Mouse (Mus musculus) limb, embryonic 12.5 days (tissue): ENCODE measurements around the gene G3bp2. TPM values are rescaled to one million over a fixed set of nuclear protein-coding genes. Genes with fewer than 3 reads are reported as not detected.

Source experiments
- ATAC-seq: fragments of 200-750 bp; cut with Nextera tagmentation; 2 replicates; pipeline ENCODE4 v1.8.0; 2017; ENCODE audit warnings: low read depth, moderate TSS enrichment; ENCODE audit not compliant: insufficient number of reproducible peaks, insufficient read depth, low FRiP score, low TSS enrichment
- H3K27ac ChIP-seq: fragments of 300-500 bp; sonication (generic); 2 replicates; pipeline ENCODE4 v1.5.1; 2016; ENCODE audit warnings: mild to moderate bottlenecking, moderate library complexity
- H3K27me3 ChIP-seq: fragments of 300-500 bp; sonication (generic); 2 replicates; pipeline ENCODE4 v1.6.1; 2016; ENCODE audit warnings: mild to moderate bottlenecking, moderate library complexity
- H3K36me3 ChIP-seq: fragments of 300-500 bp; sonication (generic); 2 replicates; pipeline ENCODE4 v1.6.1; 2016; ENCODE audit warnings: mild to moderate bottlenecking, moderate library complexity
- H3K4me1 ChIP-seq: fragments of 300-500 bp; sonication (generic); replicated peaks from 2 replicates; pipeline ENCODE4 v1.6.1; 2016
- H3K4me2 ChIP-seq: fragments of 300-500 bp; sonication (generic); 2 replicates; pipeline ENCODE4 v1.6.1; 2016; ENCODE audit warnings: mild to moderate bottlenecking, moderate library complexity
- H3K4me3 ChIP-seq: fragments of 300-500 bp; sonication (generic); replicated peaks from 2 replicates; pipeline ENCODE4 v1.5.1; 2016; ENCODE audit warnings: mild to moderate bottlenecking
- H3K9ac ChIP-seq: fragments of 300-500 bp; sonication (generic); replicated peaks from 2 replicates; pipeline ENCODE4 v1.6.1; 2016; ENCODE audit warnings: mild to moderate bottlenecking, moderate library complexity
- H3K9me3 ChIP-seq: fragments of 300-500 bp; sonication (generic); 2 replicates; pipeline ENCODE4 v1.6.1; 2016; ENCODE audit warnings: mild to moderate bottlenecking, moderate library complexity
- WGBS: fragments of 180-500 bp; shearing (Covaris S2); methylation state at CpG from one replicate; pipeline ENCODE4 v1.1.7; 2016; 5-methylcytosine and 5-hydroxymethylcytosine counted together
- polyA plus RNA-seq: library from polyadenylated mRNA; unstranded; fragments of >200 nt; fragmentation: Nextera tagmentation; extraction: Ambion mirVana; gene quantifications from 2 replicates; pipeline ENCODE4 v1.2.1, GENCODE M21; 2016

Gene G3bp2
- polyA plus RNA-seq, 1 experiment from 2014 or later: 226 TPM

DNA sequence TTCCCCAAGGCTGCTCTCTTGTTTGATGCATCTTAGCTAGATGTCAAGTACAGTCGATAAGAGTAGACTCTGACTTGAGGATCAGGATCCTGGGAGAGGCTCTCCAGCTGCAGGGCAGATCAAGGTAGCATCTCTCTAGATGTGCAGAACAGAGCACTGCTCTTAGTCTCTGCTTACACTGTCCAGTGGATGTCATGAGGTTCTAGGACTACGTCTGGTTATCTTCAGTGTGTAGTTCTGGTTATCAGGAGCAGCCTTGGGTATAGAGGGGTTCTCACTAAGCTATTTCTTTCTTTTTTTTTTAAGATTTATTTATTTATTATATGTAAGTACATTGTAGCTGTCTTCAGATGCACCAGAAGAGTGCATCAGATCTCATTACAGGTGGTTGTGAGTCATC, 31.4 kb upstream of the G3bp2 start:
- Histone ChIP-seq H3K9me3 (no peaks in the 10 kb centered on the region), H3K4me1 (peaks cover 10% of the 10 kb centered on the region), H3K27ac (no peak overlapping the region), H3K4me3 (no peak overlapping the region), H3K4me2 (no peak overlapping the region), H3K27me3 (peaks cover 9% of the 10 kb centered on the region), H3K9ac (no peak overlapping the region), H3K36me3 (no peaks in the 10 kb centered on the region)
- ATAC-seq: no peak
- WGBS: 93% methylated on average over 2 of the region's 2 CpGs

GRCm38 (mm10) chr5:92114223-92114622, 30.7 kb upstream of the G3bp2 start:
- no peak overlapping the region for H3K4me3 ChIP-seq
- peaks cover 9% of the 10 kb centered on the region for H3K27me3 ChIP-seq
- peaks cover 10% of the 10 kb centered on the region for H3K4me1 ChIP-seq
- no peak; the same call in 1 of the 2 replicates for ATAC-seq
- no peak overlapping the region for H3K9ac ChIP-seq
- WGBS: 85% methylated on average over 6 of the region's 6 CpGs
- H3K9me3 ChIP-seq: no peaks in the 10 kb centered on the region
- no peak overlapping the region for H3K4me2 ChIP-seq
- no peaks in the 10 kb centered on the region for H3K36me3 ChIP-seq
- H3K27ac ChIP-seq: no peak overlapping the region

- H3K27ac ChIP-seq: no peak overlapping the region
- no peak overlapping the region for H3K4me3 ChIP-seq
- H3K27me3 ChIP-seq: peaks cover 9% of the 10 kb centered on the region
- no peak overlapping the region for H3K4me2 ChIP-seq
- 83% methylated on average over 7 of the region's 7 CpGs for WGBS
- peaks cover 10% of the 10 kb centered on the region for H3K4me1 ChIP-seq
- no peak for ATAC-seq
- H3K9me3 ChIP-seq: no peaks in the 10 kb centered on the region
- no peak overlapping the region for H3K9ac ChIP-seq
- H3K36me3 ChIP-seq: no peaks in the 10 kb centered on the region
Measured at GRCm38 (mm10) chr5:92113484-92113883, 30.0 kb upstream of the G3bp2 start.

GRCm38 (mm10) chr5:92112585-92112984, 29.1 kb upstream of the G3bp2 start:
- Histone ChIP-seq H3K27me3 (peaks cover 9% of the 10 kb centered on the region), H3K4me2 (peak overlapping the region; percentile 47), H3K9me3 (no peaks in the 10 kb centered on the region), H3K4me3 (peak overlapping the region; percentile 15), H3K27ac (no peak overlapping the region), H3K4me1 (peaks cover 10% of the 10 kb centered on the region), H3K9ac (peak overlapping the region; percentile 34), H3K36me3 (no peaks in the 10 kb centered on the region)
- WGBS: 4% methylated on average over 10 of the region's 10 CpGs
- no peak for ATAC-seq

DNA sequence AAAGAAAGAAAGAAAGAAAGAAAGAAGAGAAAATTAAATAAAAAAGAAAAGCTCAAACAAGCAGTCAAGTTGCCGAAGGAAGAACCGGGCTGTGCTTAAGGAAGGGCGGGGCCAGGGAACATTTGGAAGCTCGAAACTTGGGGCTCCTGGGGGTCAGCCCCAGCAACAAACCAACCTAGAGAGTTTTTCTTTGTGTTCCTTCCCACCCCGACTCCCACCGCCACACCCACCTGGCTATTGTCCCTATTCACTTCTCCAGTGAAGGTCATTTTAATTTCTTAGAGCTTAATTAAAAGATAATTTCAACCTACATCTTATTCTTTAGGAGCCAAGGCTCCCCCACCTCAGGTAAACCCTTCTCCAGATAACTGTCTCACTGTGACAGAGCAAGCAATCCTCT, 28.7 kb upstream of the G3bp2 start:
- Histone ChIP-seq H3K4me2 (peak overlapping the region; percentile 47), H3K4me3 (no peak overlapping the region), H3K9me3 (no peaks in the 10 kb centered on the region), H3K36me3 (no peaks in the 10 kb centered on the region), H3K4me1 (peaks cover 10% of the 10 kb centered on the region), H3K27ac (no peak overlapping the region), H3K9ac (no peak overlapping the region; the same call in 1 of the 2 replicates), H3K27me3 (peaks cover 9% of the 10 kb centered on the region)
- 8% methylated on average over 6 of the region's 6 CpGs for WGBS
- ATAC-seq: no peak

GRCm38 (mm10) chr5:92110818-92111355, 27.4 kb upstream of the G3bp2 start:
- 90% methylated on average over 5 of the region's 5 CpGs for WGBS
- H3K4me2 ChIP-seq: no peak overlapping the region
- peaks cover 9% of the 10 kb centered on the region for H3K27me3 ChIP-seq
- H3K27ac ChIP-seq: no peak overlapping the region
- no peak overlapping the region for H3K9ac ChIP-seq
- H3K4me1 ChIP-seq: peaks cover 17% of the 10 kb centered on the region
- no peaks in the 10 kb centered on the region for H3K9me3 ChIP-seq
- H3K4me3 ChIP-seq: no peak overlapping the region
- no peak for ATAC-seq
- no peaks in the 10 kb centered on the region for H3K36me3 ChIP-seq

GRCm38 (mm10) chr5:92107282-92107681, 23.8 kb upstream of the G3bp2 start:
- peaks cover 10% of the 10 kb centered on the region for H3K4me1 ChIP-seq
- H3K4me2 ChIP-seq: no peak overlapping the region
- no peaks in the 10 kb centered on the region for H3K9me3 ChIP-seq
- no peaks in the 10 kb centered on the region for H3K36me3 ChIP-seq
- H3K27me3 ChIP-seq: peaks cover 2% of the 10 kb centered on the region
- H3K9ac ChIP-seq: no peak overlapping the region
- no peak for ATAC-seq
- H3K4me3 ChIP-seq: no peak overlapping the region
- WGBS: 93% methylated on average over 4 of the region's 4 CpGs
- no peak overlapping the region for H3K27ac ChIP-seq

DNA sequence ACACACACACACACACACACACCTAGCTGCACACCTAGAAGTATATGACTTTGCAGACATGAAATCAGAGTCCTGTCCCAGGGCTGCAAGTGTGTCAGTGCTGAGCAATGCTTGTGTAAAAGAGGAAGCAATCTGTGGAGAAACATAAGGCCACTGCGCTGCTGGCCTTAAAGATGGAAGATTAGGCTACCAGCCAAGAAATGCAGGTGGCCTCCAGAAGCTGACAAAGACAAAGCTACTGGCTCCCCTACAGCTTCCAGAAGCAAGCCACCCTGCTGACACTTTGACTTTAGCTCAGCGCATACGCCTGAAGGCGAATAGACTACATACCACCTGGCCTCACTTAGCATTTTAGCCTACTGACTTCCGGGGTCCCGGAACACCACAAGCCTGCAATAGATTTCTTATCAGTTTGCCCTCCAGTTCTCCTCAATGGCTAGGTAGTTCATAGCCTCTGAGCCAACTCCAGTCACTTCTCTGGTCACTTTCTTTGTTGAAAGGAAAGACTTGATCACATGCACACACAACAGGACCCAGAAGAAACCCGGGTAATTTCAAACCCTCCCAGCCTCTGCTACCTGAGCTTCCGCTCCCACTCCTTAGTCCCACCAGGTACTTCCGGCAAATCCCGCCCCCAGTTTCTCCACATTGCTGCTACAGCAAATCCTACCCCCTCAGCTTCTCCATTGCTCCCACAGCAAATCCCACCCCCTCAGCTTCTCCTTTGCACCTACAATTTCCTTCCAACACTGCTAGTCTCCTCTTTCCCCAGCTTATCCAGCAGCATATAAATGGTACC, 23.0 kb upstream of the G3bp2 start:
- no peak overlapping the region for H3K4me2 ChIP-seq
- H3K9ac ChIP-seq: no peak overlapping the region
- peaks cover 7% of the 10 kb centered on the region for H3K4me1 ChIP-seq
- WGBS: 43% methylated on average over 10 of the region's 10 CpGs
- no peak overlapping the region for H3K27ac ChIP-seq
- H3K4me3 ChIP-seq: no peak overlapping the region
- H3K36me3 ChIP-seq: no peaks in the 10 kb centered on the region
- no peak for ATAC-seq
- no peaks in the 10 kb centered on the region for H3K27me3 ChIP-seq
- H3K9me3 ChIP-seq: no peaks in the 10 kb centered on the region

DNA sequence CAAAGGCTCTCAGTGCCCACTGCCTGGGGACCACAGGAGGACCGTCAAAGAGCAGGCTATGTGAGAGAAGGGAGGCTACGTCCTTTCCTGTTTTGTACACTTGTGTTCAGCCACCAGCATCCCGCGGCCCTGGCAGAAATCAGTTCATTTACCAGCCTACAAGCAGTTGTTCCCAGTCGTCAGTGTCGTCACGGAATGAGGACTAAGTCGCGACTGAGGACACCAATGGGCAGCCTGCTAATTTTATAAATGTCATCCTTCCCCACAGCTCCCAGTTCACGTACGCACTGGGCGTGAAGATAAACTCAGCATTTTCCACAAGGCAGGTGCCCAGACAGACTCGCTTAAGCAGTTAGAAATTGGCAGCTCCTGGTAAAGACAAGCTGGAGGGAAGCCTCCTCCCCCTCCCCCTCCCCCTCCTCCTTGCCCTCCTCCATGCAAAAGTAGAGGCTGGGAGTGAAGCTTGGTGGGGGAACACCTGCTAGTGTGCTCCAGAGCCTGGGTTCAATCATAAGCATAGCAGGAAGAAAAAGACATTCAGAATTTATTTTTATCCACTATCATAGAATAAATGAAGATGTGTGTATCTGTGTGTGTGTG, 20.4 kb upstream of the G3bp2 start:
- no peak overlapping the region for H3K4me2 ChIP-seq
- no peaks in the 10 kb centered on the region for H3K27me3 ChIP-seq
- peaks cover 7% of the 10 kb centered on the region for H3K4me1 ChIP-seq
- no peak overlapping the region for H3K9ac ChIP-seq
- no peak overlapping the region for H3K4me3 ChIP-seq
- H3K36me3 ChIP-seq: no peaks in the 10 kb centered on the region
- no peak overlapping the region for H3K27ac ChIP-seq
- H3K9me3 ChIP-seq: no peaks in the 10 kb centered on the region
- ATAC-seq: no peak
- 71% methylated on average over 13 of the region's 13 CpGs for WGBS

DNA sequence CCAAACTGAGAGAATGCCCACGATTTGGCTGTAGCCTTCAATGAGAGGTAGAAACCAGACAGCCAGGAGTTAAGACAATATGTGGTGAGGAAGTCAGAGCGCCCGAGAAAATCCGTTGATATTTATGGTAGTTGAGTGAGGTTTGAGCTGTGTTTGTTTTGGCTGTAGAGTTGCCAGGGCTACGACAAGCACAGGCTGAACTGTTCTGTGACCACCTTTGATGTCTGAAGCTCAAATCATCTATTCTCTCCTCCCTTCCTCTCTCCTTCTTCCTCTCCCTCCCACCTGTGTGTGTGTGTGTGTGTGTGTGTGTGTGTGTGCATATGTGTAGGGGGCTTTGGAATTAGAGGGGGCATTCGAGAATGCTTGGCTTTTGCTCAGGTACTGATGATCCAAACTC, 19.5 kb upstream of the G3bp2 start:
- H3K27me3 ChIP-seq: no peaks in the 10 kb centered on the region
- H3K9me3 ChIP-seq: no peaks in the 10 kb centered on the region
- no peaks in the 10 kb centered on the region for H3K36me3 ChIP-seq
- H3K4me1 ChIP-seq: peaks cover 15% of the 10 kb centered on the region
- no peak overlapping the region for H3K9ac ChIP-seq
- no peak overlapping the region for H3K4me3 ChIP-seq
- no peak overlapping the region for H3K27ac ChIP-seq
- no peak overlapping the region for H3K4me2 ChIP-seq
- WGBS: 52% methylated on average over 6 of the region's 6 CpGs
- no peak for ATAC-seq

DNA sequence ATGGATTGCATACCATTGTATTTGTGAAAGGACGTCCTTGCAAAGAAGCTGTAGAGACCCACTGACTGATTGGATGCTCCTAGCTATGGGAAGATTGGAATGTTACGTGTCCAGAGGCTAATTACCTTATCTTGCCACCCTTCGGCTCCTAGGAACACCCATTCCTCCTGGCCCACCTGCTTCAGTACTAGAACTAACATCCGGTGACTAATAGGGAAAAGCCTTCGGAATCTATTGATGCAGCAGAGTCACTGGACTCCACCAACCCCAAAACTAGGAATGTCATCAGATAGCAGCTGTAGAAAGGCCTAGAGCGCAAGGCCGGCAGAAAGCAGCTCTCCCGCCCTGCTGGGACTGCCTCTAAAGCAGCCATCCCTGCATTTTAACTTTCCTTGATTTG, 18.1 kb upstream of the G3bp2 start:
- no peaks in the 10 kb centered on the region for H3K27me3 ChIP-seq
- no peak overlapping the region for H3K4me3 ChIP-seq

More for the DNA sequence above, 18.1 kb upstream of the G3bp2 start:
- no peak for ATAC-seq
- 89% methylated on average over 8 of the region's 8 CpGs for WGBS
- Histone ChIP-seq H3K27ac (no peak overlapping the region), H3K36me3 (no peaks in the 10 kb centered on the region), H3K4me2 (no peak overlapping the region), H3K4me1 (peaks cover 17% of the 10 kb centered on the region), H3K9ac (no peak overlapping the region), H3K9me3 (no peaks in the 10 kb centered on the region)
